Mouse (Mus musculus): ENCODE results near the gene Lrrc8b.

The Lrrc8b gene

GRCm38 (mm10) chr5:105418364-105418763, 2.8 kb downstream of the Lrrc8b start:
- DNase-seq (ENCODE audit: extremely low spot score, low read depth, low spot score) = no peak

GRCm38 (mm10) chr5:105418851-105419250, 3.3 kb downstream of the Lrrc8b start:
- no peak for DNase-seq (ENCODE audit: extremely low spot score, low read depth, low spot score)

- DNase-seq (ENCODE audit: extremely low spot score, low read depth, low spot score) = no peak
Observed at GRCm38 (mm10) chr5:105425587-105425986, 10.0 kb downstream of the Lrrc8b start.

GRCm38 (mm10) chr5:105427326-105427725, 11.8 kb downstream of the Lrrc8b start:
- DNase-seq (ENCODE audit: extremely low spot score, low read depth, low spot score) = no peak

- DNase-seq (ENCODE audit: extremely low spot score, low read depth, low spot score) = no peak
Observed at GRCm38 (mm10) chr5:105428265-105428974, 12.8 kb downstream of the Lrrc8b start.

- no peak for DNase-seq (ENCODE audit: extremely low spot score, low read depth, low spot score)
Observed at GRCm38 (mm10) chr5:105430148-105430547, 14.6 kb downstream of the Lrrc8b start.

- DNase-seq (ENCODE audit: extremely low spot score, low read depth, low spot score) = no peak
Observed at GRCm38 (mm10) chr5:105439608-105440007, 24.0 kb downstream of the Lrrc8b start.

- no peak for DNase-seq (ENCODE audit: extremely low spot score, low read depth, low spot score)
Observed at GRCm38 (mm10) chr5:105440992-105441535, 25.5 kb downstream of the Lrrc8b start.

- DNase-seq (ENCODE audit: extremely low spot score, low read depth, low spot score) = no peak
Observed at GRCm38 (mm10) chr5:105442212-105443000, 26.8 kb downstream of the Lrrc8b start.

GRCm38 (mm10) chr5:105443057-105443815, 27.7 kb downstream of the Lrrc8b start:
- DNase-seq (ENCODE audit: extremely low spot score, low read depth, low spot score) = no peak

GRCm38 (mm10) chr5:105445686-105446085, 30.1 kb downstream of the Lrrc8b start:
- no peak for DNase-seq (ENCODE audit: extremely low spot score, low read depth, low spot score)

GRCm38 (mm10) chr5:105454105-105454504, 38.5 kb downstream of the Lrrc8b start:
- DNase-seq (ENCODE audit: extremely low spot score, low read depth, low spot score) = no peak

- no peak for DNase-seq (ENCODE audit: extremely low spot score, low read depth, low spot score)
Observed at GRCm38 (mm10) chr5:105459077-105459476, 43.5 kb downstream of the Lrrc8b start.

- DNase-seq (ENCODE audit: extremely low spot score, low read depth, low spot score) = no peak
Observed at GRCm38 (mm10) chr5:105460551-105460950, 45.0 kb downstream of the Lrrc8b start.

GRCm38 (mm10) chr5:105461076-105461475, 45.5 kb downstream of the Lrrc8b start:
- DNase-seq (ENCODE audit: extremely low spot score, low read depth, low spot score) = no peak

GRCm38 (mm10) chr5:105464671-105465070, 49.1 kb downstream of the Lrrc8b start:
- no peak for DNase-seq (ENCODE audit: extremely low spot score, low read depth, low spot score)

- DNase-seq (ENCODE audit: extremely low spot score, low read depth, low spot score) = no peak
Observed at GRCm38 (mm10) chr5:105465550-105465949, 50.0 kb downstream of the Lrrc8b start.

GRCm38 (mm10) chr5:105466471-105466902, 50.9 kb downstream of the Lrrc8b start:
- DNase-seq (ENCODE audit: extremely low spot score, low read depth, low spot score) = no peak

- DNase-seq (ENCODE audit: extremely low spot score, low read depth, low spot score) = no peak
Observed at GRCm38 (mm10) chr5:105467271-105467670, 51.7 kb downstream of the Lrrc8b start.

- DNase-seq (ENCODE audit: extremely low spot score, low read depth, low spot score) = no peak
Observed at GRCm38 (mm10) chr5:105472983-105473705, 57.6 kb downstream of the Lrrc8b start.

- no peak for DNase-seq (ENCODE audit: extremely low spot score, low read depth, low spot score)
Observed at GRCm38 (mm10) chr5:105477527-105477926, 62.0 kb downstream of the Lrrc8b start.

Data from hindlimb bud, embryonic 11.5 days (tissue).